Mouse (Mus musculus) spleen, adult 18-20 months (tissue): ENCODE measurements around the gene Ints1.

Experiments
- DNase-seq, 2 experiments: peaks; one replicate each; pipeline ENCODE4 v3.0.0; 2022; ENCODE audit warnings: mixed read lengths in 2 of 2

Ints1 gene

GRCm38 (mm10) chr5:139702905-139703304 lies 72.6 kb downstream of the Ints1 start:
- DNase-seq: peak in 1 of 2 experiments; percentile 10

GRCm38 (mm10) chr5:139702236-139702635 lies 73.2 kb downstream of the Ints1 start:
- DNase-seq: no peak
